7 mouse cellular contexts compared by ENCODE assay signal in the genomic region with DNA sequence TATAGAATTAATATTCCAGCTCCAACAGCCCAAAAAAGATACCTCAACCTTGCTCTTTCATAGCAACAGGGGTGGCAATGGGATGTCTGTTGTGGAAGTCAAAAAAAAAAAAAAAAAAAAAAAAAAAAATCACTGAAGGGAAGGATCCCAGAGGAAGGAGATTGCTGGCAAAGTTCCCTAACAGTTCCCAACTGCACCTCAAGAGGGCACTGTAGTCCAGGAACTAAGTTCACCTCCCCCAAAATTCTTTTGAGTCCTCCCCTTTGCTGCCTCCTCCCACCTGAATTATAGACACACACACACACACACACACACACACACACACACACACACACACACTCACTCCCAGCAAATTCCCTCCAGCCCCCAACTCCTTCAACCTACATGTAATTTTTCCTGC. TPM values are rescaled to one million over a fixed set of nuclear protein-coding genes. Genes with fewer than 3 reads are reported as not detected.
DNase-seq lines count a peak whose midpoint lies in the region; TF ChIP-seq lines count a peak whose summit lies in the region.

No protein-coding gene starts in this region.

- H3K4me2 ChIP-seq in CH12.LX (ENCODE audit: insufficient read depth, low read depth, poor library complexity, severe bottlenecking), result no peak overlapping the region

- H3K4me3 ChIP-seq in CH12.LX (replicated peaks in 1 of 3; ENCODE audit: low read depth in 2 of 3, low read length in 2 of 3, poor library complexity in 1 of 3), result no peak overlapping the region
- no peak overlapping the region for H3K4me3 ChIP-seq in heart, adult 2 months

- TF ChIP-seq CTCF in CH12.LX (conservative IDR thresholded peaks at IDR 0.05 in 1 of 2, IDR thresholded peaks at IDR 0.05 in 1 of 2; ENCODE audit: low read depth in 2 of 2, low read length in 2 of 2), result peak; percentile 75 to 77
- TF ChIP-seq CTCF in heart, adult 2 months (IDR thresholded peaks at IDR 0.05), result peak; percentile 74

- dilution Hi-C loops in CH12.LX (cut with MboI; ENCODE audit: extremely low pct_ligation_motif_present, extremely low pct_unique_long_range_greater_than_20kb, low sequenced_read_pairs), result no loop called here

- DNase-seq in CH12.LX (ENCODE audit: extremely low read depth), result peak; percentile 50
- DNase-seq in Muller cell, postnatal 12 days (ENCODE audit: inconsistent ontology term), result peak; percentile 83
- peak; percentile 90 to 94 for DNase-seq in cerebellum, postnatal 10 days
- peak; percentile 75 to 86 for DNase-seq in heart, adult 2 months
- DNase-seq in layer of hippocampus, postnatal 25 days (ENCODE audit: extremely low spot score in 1 of 2, low spot score in 1 of 2), result peak; percentile 63 to 92
- peak; percentile 75 to 86 for DNase-seq in lung, postnatal 4 days
- peak; percentile 57 to 80 for DNase-seq in spleen, postnatal 4 days (ENCODE audit: low spot score in 2 of 2)

- TF ChIP-seq RAD21 in CH12.LX (IDR thresholded peaks at IDR 0.05; ENCODE audit: low read depth, low read length), result peak; percentile 73

- H3K4me1 ChIP-seq in CH12.LX (ENCODE audit: control insufficient read depth in 1 of 2, insufficient read depth in 2 of 2), result peaks cover 0 to 4% of the 10 kb centered on the region in 2 experiments; a peak in 1 of 4 replicates
- H3K4me1 ChIP-seq in heart, adult 2 months (ENCODE audit: control insufficient read depth, insufficient read depth, low read length), result no peaks in the 10 kb centered on the region

- peaks cover 72% of the 10 kb centered on the region for H3K27me3 ChIP-seq in CH12.LX (replicated peaks)
- peaks cover 3% of the 10 kb centered on the region for H3K27me3 ChIP-seq in heart, adult 2 months (ENCODE audit: control insufficient read depth, insufficient read depth, low read length)

- intact Hi-C loops in heart, adult 2 months (cut with DNase I), result loop anchor here (5.0 kb wide), 1 partner anchor 171 kb away; no protein-coding TSS in a partner anchor

- H3K79me2 ChIP-seq in CH12.LX (replicated peaks; ENCODE audit: control insufficient read depth, extremely low read depth, insufficient read depth, poor library complexity, severe bottlenecking), result no peaks in the 10 kb centered on the region
- H3K79me2 ChIP-seq in heart, adult 2 months (replicated peaks; ENCODE audit: control insufficient read depth, insufficient read depth, low read length), result no peaks in the 10 kb centered on the region

- no peak for TF ChIP-seq EP300 in CH12.LX (IDR thresholded peaks at IDR 0.05; ENCODE audit: low read length)
- 0 out of 2 replicates have a peak, but pooled peaks have one; percentile 30 for TF ChIP-seq EP300 in heart, adult 2 months (IDR thresholded peaks at IDR 0.05; ENCODE audit: insufficient read depth, low read depth, low read length)

- in situ Hi-C loops in CH12.LX (cut with MboI; ENCODE audit: low pct_ligation_motif_present, low pct_unique_long_range_greater_than_20kb, low sequenced_read_pairs), result loop anchor here (10.0 kb wide), 1 partner anchor 146 kb away; a partner anchor contains a TSS

- H3K36me3 ChIP-seq in CH12.LX (replicated peaks in 1 of 2; ENCODE audit: control insufficient read depth in 1 of 2, insufficient read depth in 1 of 2, low read length in 1 of 2), result no peaks in the 10 kb centered on the region
- H3K36me3 ChIP-seq in heart, adult 2 months (ENCODE audit: control insufficient read depth, insufficient read depth, low read length), result no peaks in the 10 kb centered on the region

- no peak overlapping the region for H3K27ac ChIP-seq in CH12.LX (ENCODE audit: insufficient read depth, low read depth)
- no peak overlapping the region for H3K27ac ChIP-seq in heart, adult 2 months

- no peak for TF ChIP-seq POLR2A in CH12.LX (IDR thresholded peaks at IDR 0.05; ENCODE audit: low read depth, low read length)
- TF ChIP-seq POLR2A in heart, adult 2 months (IDR thresholded peaks at IDR 0.05; ENCODE audit: insufficient read depth, low read depth, low read length), result no peak

- no peaks in the 10 kb centered on the region for H3K9me3 ChIP-seq in CH12.LX (replicated peaks; ENCODE audit: low read length)

- H3K9ac ChIP-seq in CH12.LX (ENCODE audit: insufficient read depth, low read depth), result no peak overlapping the region
- H3K9ac ChIP-seq in heart, adult 2 months (ENCODE audit: low read depth, low read length), result no peak overlapping the region

TF ChIP-seq in CH12.LX, 34 proteins besides CTCF, POLR2A, EP300 and RAD21:
- TF ChIP-seq MAZ (IDR thresholded peaks at IDR 0.05; ENCODE audit: low read depth, low read length) (no peak), ZNF384 (IDR thresholded peaks at IDR 0.05; ENCODE audit: low read depth, low read length) (peak; percentile 80), CHD2 (IDR thresholded peaks at IDR 0.05; ENCODE audit: low read length) (no peak), SMC3 (IDR thresholded peaks at IDR 0.05; ENCODE audit: low read depth, low read length) (peak; percentile 51), ZKSCAN1 (IDR thresholded peaks at IDR 0.05; ENCODE audit: borderline replicate concordance, low read depth, low read length) (no peak)

RNA-seq across cellular contexts. Expression of a gene that starts 4.3 kb away (rescaled TPM):
- total RNA-seq in CH12.LX (2012; rRNA removed) (0.04 TPM in 1 of 2 replicates, not detected in the other), CH12.LX (2014; rRNA removed) (not detected in 2 replicates)
- polyA plus RNA-seq in CH12.LX (2012; ENCODE audit: insufficient read length, low read depth), result 0.10 and 0.78 TPM in 2 replicates
- total RNA-seq in heart, adult 2 months (2021), result not detected
- polyA plus RNA-seq in heart, adult 2 months (2012; rRNA removed), result under 0.01 and 0.02 TPM in 2 replicates
- total RNA-seq in layer of hippocampus, postnatal 25 days (2021), result under 1 TPM; 0.14 to 0.22 TPM

RNA-seq across cellular contexts. Expression of a gene that starts 21.2 kb away (rescaled TPM):
- total RNA-seq in CH12.LX (2012; rRNA removed), result 38.5 and 44.9 TPM in 2 replicates
- total RNA-seq in CH12.LX (2014; rRNA removed), result 44.2 and 44.9 TPM in 2 replicates
- polyA plus RNA-seq in CH12.LX (2012; ENCODE audit: insufficient read length, low read depth), result 34.6 and 35.0 TPM in 2 replicates
- 10 to 100 TPM; 13.4 to 13.9 TPM for total RNA-seq in heart, adult 2 months (2021)
- 22.7 and 25.6 TPM in 2 replicates for polyA plus RNA-seq in heart, adult 2 months (2012; rRNA removed)
- 10 to 100 TPM; 33.6 to 34.6 TPM for total RNA-seq in layer of hippocampus, postnatal 25 days (2021)

RNA-seq across cellular contexts. Expression of a gene that starts 37.2 kb away (rescaled TPM):
- total RNA-seq in CH12.LX (2012; rRNA removed), result 4.9 and 5.9 TPM in 2 replicates
- 0.98 and 1.3 TPM in 2 replicates for total RNA-seq in CH12.LX (2014; rRNA removed)
- polyA plus RNA-seq in CH12.LX (2012; ENCODE audit: insufficient read length, low read depth), result 12.3 and 14.0 TPM in 2 replicates
- total RNA-seq in heart, adult 2 months (2021), result 10 to 100 TPM; 24.4 to 29.1 TPM
- 19.6 and 21.0 TPM in 2 replicates for polyA plus RNA-seq in heart, adult 2 months (2012; rRNA removed)
- 10 to 100 TPM; 44.8 to 54.9 TPM for total RNA-seq in layer of hippocampus, postnatal 25 days (2021)

RNA-seq across cellular contexts. Expression of a gene that starts 51.9 kb away (rescaled TPM):
- total RNA-seq in CH12.LX (2012; rRNA removed), result not detected in 2 replicates
- not detected in 2 replicates for total RNA-seq in CH12.LX (2014; rRNA removed)
- polyA plus RNA-seq in CH12.LX (2012; ENCODE audit: insufficient read length, low read depth), result not detected in 2 replicates
- not detected for total RNA-seq in heart, adult 2 months (2021)
- not detected in 2 replicates for polyA plus RNA-seq in heart, adult 2 months (2012; rRNA removed)
- total RNA-seq in layer of hippocampus, postnatal 25 days (2021), result not detected

RNA-seq across cellular contexts. Expression of a gene that starts 52.2 kb away (rescaled TPM):
- total RNA-seq in CH12.LX (2012; rRNA removed) (388 and 480 TPM in 2 replicates), CH12.LX (2014; rRNA removed) (261 and 264 TPM in 2 replicates)
- 312 and 327 TPM in 2 replicates for polyA plus RNA-seq in CH12.LX (2012; ENCODE audit: insufficient read length, low read depth)
- 100 to 1,000 TPM; 222 to 249 TPM for total RNA-seq in heart, adult 2 months (2021)
- polyA plus RNA-seq in heart, adult 2 months (2012; rRNA removed), result 395 and 448 TPM in 2 replicates
- total RNA-seq in layer of hippocampus, postnatal 25 days (2021), result 100 to 1,000 TPM; 648 to 692 TPM
